Mouse (Mus musculus): ENCODE measurements around the gene Lrrc4. TPM values are rescaled to one million over a fixed set of nuclear protein-coding genes. Genes with fewer than 3 reads are reported as not detected.

The Lrrc4 gene
- 0.16 and 0.36 TPM in 2 replicates for polyA plus RNA-seq (2016; fragmentation: Nextera tagmentation; extraction: Ambion mirVana)

GRCm38 (mm10) chr6:28831011-28831853, at the start of gene Lrrc4:
Gene Lrrc4, minus strand, starts transcription at chr6:28831747.
- Histone ChIP-seq H3K9me3 (replicated peaks) (no peaks in the 10 kb centered on the region), H3K4me3 (peak within 1 kb of the TSS; percentile 72), H3K4me1 (peaks cover 30% of the 10 kb centered on the region), H3K27ac (peak within 1 kb of the TSS; percentile 72), H3K27me3 (ENCODE audit: low read depth, poor library complexity, severe bottlenecking) (peaks cover 70% of the 10 kb centered on the region), H3K36me3 (peaks cover 9% of the 10 kb centered on the region)
- WGBS, result 20% methylated on average over 27 of the region's 27 CpGs
- peak; percentile 40 for DNase-seq (ENCODE audit: low spot score)

GRCm38 (mm10) chr6:28880909-28881308, 49.4 kb upstream of the Lrrc4 start:
- Histone ChIP-seq H3K9me3 (replicated peaks) (no peaks in the 10 kb centered on the region), H3K27me3 (ENCODE audit: low read depth, poor library complexity, severe bottlenecking) (no peaks in the 10 kb centered on the region), H3K27ac (no peak overlapping the region), H3K4me3 (no peak overlapping the region), H3K36me3 (peaks cover 64% of the 10 kb centered on the region), H3K4me1 (peaks cover 26% of the 10 kb centered on the region)
- no peak for DNase-seq (ENCODE audit: low spot score)
- WGBS, result 90% methylated on average over 4 of the region's 4 CpGs

GRCm38 (mm10) chr6:28879315-28879714, 47.8 kb upstream of the Lrrc4 start:
- Histone ChIP-seq H3K27ac (no peak overlapping the region), H3K9me3 (replicated peaks) (no peaks in the 10 kb centered on the region), H3K4me3 (no peak overlapping the region), H3K27me3 (ENCODE audit: low read depth, poor library complexity, severe bottlenecking) (no peaks in the 10 kb centered on the region), H3K4me1 (peaks cover 28% of the 10 kb centered on the region), H3K36me3 (peaks cover 62% of the 10 kb centered on the region)
- WGBS, result 75% methylated on average over 8 of the region's 8 CpGs
- DNase-seq (ENCODE audit: low spot score), result no peak

- no peak overlapping the region for H3K27ac ChIP-seq
- H3K27me3 ChIP-seq (ENCODE audit: low read depth, poor library complexity, severe bottlenecking), result no peaks in the 10 kb centered on the region
- 26% methylated on average over 7 of the region's 7 CpGs for WGBS
- DNase-seq (ENCODE audit: low spot score), result no peak
- H3K4me3 ChIP-seq, result no peak overlapping the region
- no peaks in the 10 kb centered on the region for H3K9me3 ChIP-seq (replicated peaks)
- H3K36me3 ChIP-seq, result peaks cover 55% of the 10 kb centered on the region
- H3K4me1 ChIP-seq, result peaks cover 32% of the 10 kb centered on the region
Measured at GRCm38 (mm10) chr6:28877945-28878666, 46.6 kb upstream of the Lrrc4 start.

GRCm38 (mm10) chr6:28876492-28876891, 44.9 kb upstream of the Lrrc4 start:
- H3K9me3 ChIP-seq (replicated peaks), result no peaks in the 10 kb centered on the region
- no peak overlapping the region for H3K27ac ChIP-seq
- H3K4me3 ChIP-seq, result no peak overlapping the region
- H3K4me1 ChIP-seq, result peaks cover 32% of the 10 kb centered on the region
- H3K27me3 ChIP-seq (ENCODE audit: low read depth, poor library complexity, severe bottlenecking), result no peaks in the 10 kb centered on the region
- H3K36me3 ChIP-seq, result peaks cover 44% of the 10 kb centered on the region
- 57% methylated on average over 3 of the region's 3 CpGs for WGBS
- DNase-seq (ENCODE audit: low spot score), result no peak

- Histone ChIP-seq H3K27me3 (ENCODE audit: low read depth, poor library complexity, severe bottlenecking) (no peaks in the 10 kb centered on the region), H3K4me1 (peaks cover 34% of the 10 kb centered on the region), H3K4me3 (no peak overlapping the region), H3K9me3 (replicated peaks) (no peaks in the 10 kb centered on the region), H3K36me3 (peaks cover 34% of the 10 kb centered on the region), H3K27ac (no peak overlapping the region)
- no peak for DNase-seq (ENCODE audit: low spot score)
- 78% methylated on average over 1 of the region's 1 CpGs for WGBS
Measured at GRCm38 (mm10) chr6:28875333-28875732, 43.8 kb upstream of the Lrrc4 start.

GRCm38 (mm10) chr6:28874759-28875158, 43.2 kb upstream of the Lrrc4 start:
- no peaks in the 10 kb centered on the region for H3K27me3 ChIP-seq (ENCODE audit: low read depth, poor library complexity, severe bottlenecking)
- no peak overlapping the region for H3K27ac ChIP-seq
- peaks cover 29% of the 10 kb centered on the region for H3K36me3 ChIP-seq
- no peak overlapping the region for H3K4me3 ChIP-seq
- no peak for DNase-seq (ENCODE audit: low spot score)
- peaks cover 34% of the 10 kb centered on the region for H3K4me1 ChIP-seq
- 93% methylated on average over 5 of the region's 5 CpGs for WGBS
- H3K9me3 ChIP-seq (replicated peaks), result no peaks in the 10 kb centered on the region

- no peak for DNase-seq (ENCODE audit: low spot score)
- no peaks in the 10 kb centered on the region for H3K9me3 ChIP-seq (replicated peaks)
- no peaks in the 10 kb centered on the region for H3K27me3 ChIP-seq (ENCODE audit: low read depth, poor library complexity, severe bottlenecking)
- H3K4me3 ChIP-seq, result no peak overlapping the region
- WGBS, result 82% methylated on average over 11 of the region's 11 CpGs
- H3K36me3 ChIP-seq, result peaks cover 24% of the 10 kb centered on the region
- no peak overlapping the region for H3K27ac ChIP-seq
- H3K4me1 ChIP-seq, result peaks cover 31% of the 10 kb centered on the region
Measured at GRCm38 (mm10) chr6:28874053-28874452, 42.5 kb upstream of the Lrrc4 start.

- no peak for DNase-seq (ENCODE audit: low spot score)
- Histone ChIP-seq H3K4me3 (no peak overlapping the region), H3K4me1 (peaks cover 20% of the 10 kb centered on the region; the same call in 1 of the 2 replicates), H3K27me3 (ENCODE audit: low read depth, poor library complexity, severe bottlenecking) (no peaks in the 10 kb centered on the region), H3K36me3 (peaks cover 23% of the 10 kb centered on the region), H3K9me3 (replicated peaks) (no peaks in the 10 kb centered on the region), H3K27ac (no peak overlapping the region)
- 97% methylated on average over 3 of the region's 3 CpGs for WGBS
Measured at GRCm38 (mm10) chr6:28872421-28872795, 40.9 kb upstream of the Lrrc4 start.

- no peaks in the 10 kb centered on the region for H3K9me3 ChIP-seq (replicated peaks)
- no peak for DNase-seq (ENCODE audit: low spot score)
- no peak overlapping the region for H3K4me3 ChIP-seq
- peaks cover 16% of the 10 kb centered on the region; the same call in 1 of the 2 replicates for H3K4me1 ChIP-seq
- WGBS, result 87% methylated on average over 5 of the region's 5 CpGs
- H3K27me3 ChIP-seq (ENCODE audit: low read depth, poor library complexity, severe bottlenecking), result no peaks in the 10 kb centered on the region
- peaks cover 23% of the 10 kb centered on the region for H3K36me3 ChIP-seq
- no peak overlapping the region for H3K27ac ChIP-seq
Measured at GRCm38 (mm10) chr6:28871725-28872420, 40.3 kb upstream of the Lrrc4 start.

GRCm38 (mm10) chr6:28867516-28868251, 36.1 kb upstream of the Lrrc4 start:
- no peaks in the 10 kb centered on the region for H3K9me3 ChIP-seq (replicated peaks)
- H3K27ac ChIP-seq, result no peak overlapping the region
- 79% methylated on average over 2 of the region's 2 CpGs for WGBS
- H3K4me1 ChIP-seq, result 0 out of 2 replicates have a peak, but pooled peaks cover 7% of the 10 kb centered on the region
- H3K27me3 ChIP-seq (ENCODE audit: low read depth, poor library complexity, severe bottlenecking), result no peaks in the 10 kb centered on the region
- 0 out of 2 replicates have a peak, but pooled peaks cover 3% of the 10 kb centered on the region for H3K36me3 ChIP-seq
- no peak overlapping the region for H3K4me3 ChIP-seq
- DNase-seq (ENCODE audit: low spot score), result no peak

- no peaks in the 10 kb centered on the region for H3K36me3 ChIP-seq
Measured at GRCm38 (mm10) chr6:28866206-28866605, 34.7 kb upstream of the Lrrc4 start.

More at GRCm38 (mm10) chr6:28866206-28866605, 34.7 kb upstream of the Lrrc4 start:
- no peak overlapping the region for H3K27ac ChIP-seq
- H3K27me3 ChIP-seq (ENCODE audit: low read depth, poor library complexity, severe bottlenecking), result no peaks in the 10 kb centered on the region
- no peak for DNase-seq (ENCODE audit: low spot score)
- H3K9me3 ChIP-seq (replicated peaks), result no peaks in the 10 kb centered on the region
- H3K4me1 ChIP-seq, result peaks cover 7% of the 10 kb centered on the region; the same call in 1 of the 2 replicates
- no peak overlapping the region for H3K4me3 ChIP-seq
- 94% methylated on average over 3 of the region's 3 CpGs for WGBS
